Mouse (Mus musculus) midbrain, embryonic 13.5 days (tissue): ENCODE measurements at regions not wholly inside any gene's neighbourhood (a gene's known extent, or its start where the extent isn't known, plus 50 kb on each side); places are given as distances from the start of the nearest gene placed in this dataset.

ENCODE experiments used
- ATAC-seq: fragments of 200-750 bp; cut with Nextera tagmentation; 2 replicates; pipeline ENCODE4 v1.8.0; 2017; ENCODE audit warnings: mild to moderate bottlenecking, moderate TSS enrichment, moderate library complexity
- H3K27ac ChIP-seq: fragments of 300-500 bp; sonication (generic); 2 replicates; pipeline ENCODE4 v1.5.1; 2015; ENCODE audit warnings: inconsistent platforms, mild to moderate bottlenecking, moderate library complexity
- H3K27me3 ChIP-seq: fragments of 300-500 bp; sonication (generic); 2 replicates; pipeline ENCODE4 v1.6.1; 2015; ENCODE audit warnings: mild to moderate bottlenecking, inconsistent platforms
- H3K36me3 ChIP-seq: fragments of 300-500 bp; sonication (generic); 2 replicates; pipeline ENCODE4 v1.6.1; 2015; ENCODE audit warnings: mild to moderate bottlenecking, inconsistent platforms
- H3K4me1 ChIP-seq: fragments of 300-500 bp; sonication (generic); replicated peaks from 2 replicates; pipeline ENCODE4 v1.6.1; 2015; ENCODE audit warnings: inconsistent platforms
- H3K4me2 ChIP-seq: fragments of 300-500 bp; sonication (generic); replicated peaks from 2 replicates; pipeline ENCODE4 v1.6.1; 2015; ENCODE audit warnings: moderate library complexity, mild to moderate bottlenecking, inconsistent platforms
- H3K4me3 ChIP-seq: fragments of 300-500 bp; sonication (generic); replicated peaks from 2 replicates; pipeline ENCODE4 v1.5.1; 2015; ENCODE audit warnings: mild to moderate bottlenecking, inconsistent platforms
- H3K9ac ChIP-seq: fragments of 300-500 bp; sonication (generic); replicated peaks from 2 replicates; pipeline ENCODE4 v1.6.1; 2015; ENCODE audit warnings: mild to moderate bottlenecking, inconsistent platforms
- H3K9me3 ChIP-seq: fragments of 300-500 bp; sonication (generic); 2 replicates; pipeline ENCODE4 v1.6.1; 2016; ENCODE audit warnings: mild to moderate bottlenecking, inconsistent platforms
- WGBS: fragments of 180-500 bp; shearing (Covaris S2); methylation state at CpG from one replicate; pipeline ENCODE4 v1.1.7; 2015; 5-methylcytosine and 5-hydroxymethylcytosine counted together

DNA sequence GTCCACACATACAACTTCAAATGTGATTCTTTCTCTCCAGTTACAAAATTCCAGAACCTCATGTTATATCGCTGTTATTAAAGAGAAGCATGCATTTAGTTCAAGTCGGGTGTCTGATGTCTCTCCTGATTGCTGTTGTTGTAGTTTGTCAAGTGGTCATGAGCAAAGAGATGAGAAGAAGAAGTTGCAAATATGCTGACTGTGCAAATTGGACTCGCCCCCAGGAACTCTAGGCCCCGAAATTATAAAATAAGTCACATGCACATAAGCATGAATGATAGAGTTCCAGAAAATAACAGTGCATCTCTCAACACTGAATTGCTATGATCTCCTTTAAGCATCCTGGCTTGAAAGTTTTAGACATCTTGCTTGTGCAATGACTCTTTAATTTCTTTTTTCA lies 53.3 kb downstream of the Kif2b start:
- H3K9me3 ChIP-seq: no peaks in the 10 kb centered on the region
- H3K4me2 ChIP-seq: no peak overlapping the region
- H3K27ac ChIP-seq: no peak overlapping the region
- ATAC-seq: no peak
- H3K4me3 ChIP-seq: no peak overlapping the region
- 92% methylated on average over 4 of the region's 4 CpGs for WGBS
- no peaks in the 10 kb centered on the region for H3K36me3 ChIP-seq
- no peaks in the 10 kb centered on the region for H3K27me3 ChIP-seq
- no peak overlapping the region for H3K9ac ChIP-seq
- no peaks in the 10 kb centered on the region for H3K4me1 ChIP-seq

DNA sequence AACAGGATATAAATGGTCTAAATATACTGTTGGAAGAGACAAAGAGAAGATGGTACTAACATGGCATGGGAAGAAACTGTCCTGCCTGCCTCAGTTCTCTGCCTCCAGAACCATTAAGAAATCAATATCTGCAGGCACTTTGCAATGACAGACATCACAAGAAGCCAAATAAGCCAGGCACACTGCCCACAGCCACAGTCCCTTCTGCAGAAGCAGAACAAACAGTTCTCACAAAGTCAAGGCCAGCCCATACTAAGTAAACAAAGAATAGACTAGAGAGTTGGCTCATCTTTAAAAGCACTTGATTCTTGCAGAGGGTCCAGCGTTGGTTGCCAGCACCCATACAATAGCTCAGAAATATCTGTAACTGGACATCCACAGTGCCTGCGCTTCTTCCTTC lies 98.1 kb downstream of the Kif2b start:
- no peak overlapping the region for H3K4me2 ChIP-seq
- H3K27me3 ChIP-seq: no peaks in the 10 kb centered on the region
- WGBS: 92% methylated on average over 2 of the region's 2 CpGs
- ATAC-seq: no peak
- H3K27ac ChIP-seq: no peak overlapping the region
- H3K4me3 ChIP-seq: no peak overlapping the region
- no peaks in the 10 kb centered on the region for H3K9me3 ChIP-seq
- H3K36me3 ChIP-seq: no peaks in the 10 kb centered on the region
- H3K4me1 ChIP-seq: no peaks in the 10 kb centered on the region
- H3K9ac ChIP-seq: no peak overlapping the region

DNA sequence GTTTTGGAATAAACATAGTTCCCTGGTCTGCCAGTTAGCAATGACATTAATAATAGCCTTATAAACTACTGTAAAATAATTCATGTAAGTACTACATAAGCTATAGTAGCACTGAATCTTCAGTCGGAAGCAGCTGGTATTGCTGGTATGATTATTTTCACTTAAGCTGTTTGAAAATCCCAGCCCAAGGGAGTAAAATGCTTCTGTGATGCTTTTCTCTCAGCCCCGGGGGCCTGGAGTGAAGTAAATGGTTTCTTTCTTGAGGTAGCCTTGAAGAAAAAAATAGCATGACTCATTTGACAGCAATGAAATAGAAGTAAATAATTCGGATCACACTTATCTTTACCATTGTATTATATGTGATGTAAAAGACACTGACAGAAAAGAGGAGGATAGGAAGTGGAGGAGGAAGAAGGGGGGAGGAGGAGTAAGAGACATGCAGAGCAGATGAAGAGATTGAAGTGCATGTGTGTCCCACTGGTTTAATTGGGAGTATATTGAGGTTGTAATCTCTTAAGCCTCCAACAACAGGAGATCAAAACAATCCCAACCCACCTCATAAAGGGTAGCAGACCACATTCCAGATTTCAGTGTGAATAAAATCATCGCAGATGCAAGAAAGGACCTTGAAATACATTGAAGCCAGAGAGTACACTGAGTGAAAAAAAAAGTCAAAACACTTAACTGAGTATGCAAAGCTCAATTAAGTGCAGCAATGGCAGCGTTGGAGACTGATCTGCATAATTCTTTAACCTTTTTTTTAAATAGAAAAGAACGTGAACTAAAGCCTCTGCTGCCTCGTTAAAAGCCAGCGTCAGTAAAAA lies 113.6 kb downstream of the Kif2b start:
- H3K9ac ChIP-seq: no peak overlapping the region
- H3K4me3 ChIP-seq: no peak overlapping the region
- WGBS: 31% methylated on average over 8 of the region's 8 CpGs
- H3K27ac ChIP-seq: peak overlapping the region; percentile 9; the same call in 1 of the 2 replicates
- H3K9me3 ChIP-seq: no peaks in the 10 kb centered on the region
- H3K36me3 ChIP-seq: no peaks in the 10 kb centered on the region
- H3K4me1 ChIP-seq: peaks cover 15% of the 10 kb centered on the region
- no peaks in the 10 kb centered on the region for H3K27me3 ChIP-seq
- H3K4me2 ChIP-seq: no peak overlapping the region
- peak; percentile 56; the same call in 1 of the 2 replicates for ATAC-seq

DNA sequence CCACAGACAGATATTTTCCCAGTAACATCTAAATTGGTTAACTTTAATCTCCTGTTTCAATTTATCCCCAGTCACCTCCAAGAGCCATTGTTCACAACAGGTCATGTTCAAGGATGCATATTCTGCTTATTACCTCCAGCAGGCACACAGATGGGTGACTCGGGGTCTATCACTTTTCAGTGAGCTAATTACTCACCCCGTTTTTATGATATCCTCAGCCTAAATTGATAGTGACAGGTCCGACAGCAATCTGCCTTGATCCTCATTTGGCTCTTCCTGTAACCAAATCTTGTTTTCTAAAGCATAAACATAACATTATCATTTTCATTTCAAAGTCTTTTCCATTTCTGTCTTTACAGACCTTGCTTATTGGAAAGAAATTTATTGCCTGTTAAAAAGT lies 115.4 kb downstream of the Kif2b start:
- H3K4me3 ChIP-seq: no peak overlapping the region
- H3K36me3 ChIP-seq: no peaks in the 10 kb centered on the region
- H3K9me3 ChIP-seq: no peaks in the 10 kb centered on the region
- no peak overlapping the region for H3K27ac ChIP-seq
- peaks cover 15% of the 10 kb centered on the region for H3K4me1 ChIP-seq
- ATAC-seq: no peak
- no peaks in the 10 kb centered on the region for H3K27me3 ChIP-seq
- no peak overlapping the region for H3K9ac ChIP-seq
- 64% methylated on average over 3 of the region's 3 CpGs for WGBS
- H3K4me2 ChIP-seq: no peak overlapping the region

DNA sequence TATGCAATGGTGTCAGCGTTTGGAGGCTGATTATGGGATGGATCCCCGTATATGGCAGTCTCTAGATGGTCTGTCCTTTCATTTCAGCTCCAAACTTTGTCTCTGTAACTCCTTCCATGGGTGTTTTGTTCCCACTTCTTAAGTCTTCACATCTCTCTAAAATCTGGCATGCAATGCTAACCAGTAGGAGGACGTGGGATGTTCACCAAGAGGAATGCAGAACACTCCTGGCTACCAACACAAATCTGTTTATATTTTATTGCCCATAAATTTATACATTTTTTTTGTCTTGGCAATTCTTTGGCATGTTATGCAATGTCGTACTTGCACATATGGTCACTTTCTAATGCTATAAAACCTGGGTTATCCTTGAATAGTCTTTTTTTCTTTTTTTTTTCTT lies 135.0 kb downstream of the Kif2b start:
- Histone ChIP-seq H3K9me3 (no peaks in the 10 kb centered on the region), H3K36me3 (no peaks in the 10 kb centered on the region), H3K27me3 (no peaks in the 10 kb centered on the region), H3K4me2 (no peak overlapping the region), H3K9ac (no peak overlapping the region), H3K4me3 (no peak overlapping the region), H3K4me1 (no peaks in the 10 kb centered on the region), H3K27ac (no peak overlapping the region)
- no peak for ATAC-seq
- WGBS: 89% methylated on average over 4 of the region's 4 CpGs

DNA sequence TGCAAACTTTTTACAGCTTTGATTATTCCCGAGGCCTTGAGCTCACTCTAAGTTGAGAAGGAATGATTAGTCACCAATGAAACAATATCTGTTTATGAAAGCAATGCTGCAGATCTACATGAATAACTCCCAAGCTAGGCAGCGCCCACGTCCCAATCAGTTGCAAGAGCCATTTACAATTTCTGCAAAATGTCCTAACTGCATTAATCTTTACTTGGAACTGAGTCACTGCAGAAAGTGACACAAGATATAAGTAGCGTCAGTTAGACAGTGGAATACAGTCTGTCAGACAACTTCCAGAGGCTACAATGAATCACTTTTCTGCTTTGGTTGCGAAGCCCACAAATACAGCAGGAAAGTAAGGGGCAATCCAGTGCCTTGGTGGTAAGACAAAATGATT lies 145.2 kb downstream of the Kif2b start:
- Histone ChIP-seq H3K9ac (no peak overlapping the region), H3K27me3 (no peaks in the 10 kb centered on the region), H3K27ac (no peak overlapping the region), H3K4me3 (no peak overlapping the region), H3K9me3 (no peaks in the 10 kb centered on the region), H3K36me3 (no peaks in the 10 kb centered on the region), H3K4me1 (no peaks in the 10 kb centered on the region), H3K4me2 (no peak overlapping the region)
- WGBS: 89% methylated on average over 5 of the region's 5 CpGs
- ATAC-seq: no peak

- Histone ChIP-seq H3K36me3 (no peaks in the 10 kb centered on the region), H3K27ac (no peak overlapping the region), H3K9ac (no peak overlapping the region), H3K4me1 (no peaks in the 10 kb centered on the region), H3K4me3 (no peak overlapping the region), H3K27me3 (no peaks in the 10 kb centered on the region), H3K4me2 (no peak overlapping the region), H3K9me3 (no peaks in the 10 kb centered on the region)
- ATAC-seq: no peak
- WGBS: 87% methylated on average over 4 of the region's 4 CpGs
Measured at GRCm38 (mm10) chr11:91426731-91427130, 150.6 kb downstream of the Kif2b start.

GRCm38 (mm10) chr11:91387172-91387571 lies 190.2 kb downstream of the Kif2b start:
- no peaks in the 10 kb centered on the region for H3K9me3 ChIP-seq
- H3K4me1 ChIP-seq: no peaks in the 10 kb centered on the region
- no peak overlapping the region for H3K4me3 ChIP-seq
- H3K36me3 ChIP-seq: no peaks in the 10 kb centered on the region
- no peaks in the 10 kb centered on the region for H3K27me3 ChIP-seq
- ATAC-seq: no peak
- no peak overlapping the region for H3K4me2 ChIP-seq
- no peak overlapping the region for H3K27ac ChIP-seq
- 46% methylated on average over 3 of the region's 3 CpGs for WGBS
- H3K9ac ChIP-seq: no peak overlapping the region

DNA sequence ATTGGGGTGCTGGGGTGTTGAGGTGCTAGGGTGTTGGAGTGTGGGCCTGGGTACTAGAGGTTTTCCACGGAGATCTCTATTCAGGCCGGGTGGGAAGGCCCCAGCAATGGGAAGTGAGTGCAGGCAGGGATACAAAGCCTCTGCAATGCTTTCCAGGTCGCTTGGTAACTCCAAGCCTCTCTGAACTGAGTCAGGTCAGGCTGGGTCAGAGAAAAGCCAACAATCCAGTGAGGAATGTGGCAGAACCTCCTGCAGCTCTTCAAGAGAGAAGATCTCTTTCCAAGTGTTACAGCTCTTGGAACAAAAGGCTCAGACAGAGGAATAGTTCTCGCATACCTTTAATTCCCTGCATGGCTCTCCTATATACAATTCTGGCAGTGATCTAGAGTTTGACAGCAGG lies 220.3 kb downstream of the Kif2b start:
- H3K27ac ChIP-seq: no peak overlapping the region
- 6% methylated on average over 4 of the region's 4 CpGs for WGBS
- no peaks in the 10 kb centered on the region for H3K9me3 ChIP-seq
- ATAC-seq: no peak
- no peaks in the 10 kb centered on the region for H3K36me3 ChIP-seq
- H3K4me3 ChIP-seq: no peak overlapping the region
- no peaks in the 10 kb centered on the region for H3K4me1 ChIP-seq
- no peak overlapping the region for H3K9ac ChIP-seq
- no peaks in the 10 kb centered on the region for H3K27me3 ChIP-seq
- H3K4me2 ChIP-seq: no peak overlapping the region

GRCm38 (mm10) chr11:91342629-91343028 lies 234.7 kb downstream of the Kif2b start:
- H3K9ac ChIP-seq: no peak overlapping the region
- H3K27ac ChIP-seq: no peak overlapping the region
- no peaks in the 10 kb centered on the region for H3K27me3 ChIP-seq
- no peak overlapping the region for H3K4me3 ChIP-seq
- H3K4me2 ChIP-seq: no peak overlapping the region
- no peak for ATAC-seq
- H3K36me3 ChIP-seq: no peaks in the 10 kb centered on the region
- WGBS: 33% methylated on average over 1 of the region's 1 CpGs
- no peaks in the 10 kb centered on the region for H3K4me1 ChIP-seq
- no peaks in the 10 kb centered on the region for H3K9me3 ChIP-seq

DNA sequence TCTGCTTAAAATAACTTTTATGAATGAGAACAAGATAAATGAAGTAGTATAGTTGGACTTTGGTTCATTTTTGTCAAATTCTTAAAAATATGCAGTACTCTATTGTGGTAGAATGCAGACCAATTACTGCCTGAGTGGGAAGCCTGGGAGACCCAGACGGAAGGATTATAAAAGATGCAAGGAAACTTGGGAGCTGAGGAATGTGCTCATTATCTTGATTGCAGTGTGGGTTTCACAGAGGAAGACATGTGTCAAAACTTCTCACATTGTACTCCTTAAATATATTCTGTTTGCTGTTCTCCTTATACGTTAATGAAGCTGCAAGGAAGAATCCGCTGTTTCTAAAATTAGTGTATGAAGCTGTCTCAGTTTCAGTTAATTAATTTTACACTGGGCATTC lies 244.3 kb downstream of the Kif2b start:
- H3K4me1 ChIP-seq: no peaks in the 10 kb centered on the region
- no peaks in the 10 kb centered on the region for H3K36me3 ChIP-seq
- H3K9ac ChIP-seq: no peak overlapping the region
- H3K4me2 ChIP-seq: no peak overlapping the region
- no peak overlapping the region for H3K4me3 ChIP-seq
- no peaks in the 10 kb centered on the region for H3K9me3 ChIP-seq
- H3K27ac ChIP-seq: no peak overlapping the region
- 60% methylated on average over 3 of the region's 3 CpGs for WGBS
- H3K27me3 ChIP-seq: no peaks in the 10 kb centered on the region
- no peak for ATAC-seq

- Histone ChIP-seq H3K9me3 (no peaks in the 10 kb centered on the region), H3K4me2 (no peak overlapping the region), H3K36me3 (no peaks in the 10 kb centered on the region), H3K4me3 (no peak overlapping the region), H3K27me3 (no peaks in the 10 kb centered on the region), H3K9ac (no peak overlapping the region), H3K27ac (no peak overlapping the region), H3K4me1 (no peaks in the 10 kb centered on the region)
- ATAC-seq: no peak
- 83% methylated on average over 8 of the region's 8 CpGs for WGBS
Measured at GRCm38 (mm10) chr11:91327543-91327942, 249.8 kb downstream of the Kif2b start.

- H3K27ac ChIP-seq: no peak overlapping the region
- no peak for ATAC-seq
- WGBS: 75% methylated on average over 3 of the region's 3 CpGs
Measured at GRCm38 (mm10) chr11:91310212-91310742, 267.1 kb downstream of the Kif2b start.

More at GRCm38 (mm10) chr11:91310212-91310742, 267.1 kb downstream of the Kif2b start:
- Histone ChIP-seq H3K4me2 (no peak overlapping the region), H3K9me3 (no peaks in the 10 kb centered on the region), H3K27me3 (no peaks in the 10 kb centered on the region), H3K36me3 (no peaks in the 10 kb centered on the region), H3K9ac (no peak overlapping the region), H3K4me3 (no peak overlapping the region), H3K4me1 (no peaks in the 10 kb centered on the region)
